Mouse (Mus musculus): ENCODE data around the gene Dph7. TPM values are rescaled to one million over a fixed set of nuclear protein-coding genes. Genes with fewer than 3 reads are reported as not detected.
A peak's percentile ranks its signal among the peaks of the same experiment; 100 is the strongest.

Dph7 gene
- polyA plus RNA-seq (2016; fragmentation: Nextera tagmentation; extraction: Ambion mirVana): 31.2 and 34.1 TPM in 2 replicates

- Histone ChIP-seq H3K4me3 (replicated peaks) (peak within 1 kb of the TSS; percentile 68), H3K36me3 (replicated peaks) (peaks cover 53% of the 10 kb centered on the region), H3K27ac (no peak within 1 kb of the TSS), H3K4me1 (peaks cover 12% of the 10 kb centered on the region), H3K9me3 (no peaks in the 10 kb centered on the region), H3K4me2 (peak within 1 kb of the TSS; percentile 64), H3K27me3 (no peaks in the 10 kb centered on the region), H3K9ac (peak within 1 kb of the TSS; percentile 81)
- peak; percentile 91 for ATAC-seq (ENCODE audit: low FRiP score)
- WGBS: 1% methylated on average over 28 of the region's 28 CpGs
Measured at GRCm38 (mm10) chr2:24962304-24963000, at the start of gene Dph7. Gene Dph7, plus strand, starts transcription at chr2:24962400.

GRCm38 (mm10) chr2:24912589-24912988 is 49.6 kb upstream of the Dph7 start:
- ATAC-seq (ENCODE audit: low FRiP score): no peak
- no peak overlapping the region for H3K27ac ChIP-seq
- peaks cover 6% of the 10 kb centered on the region for H3K4me1 ChIP-seq
- H3K9me3 ChIP-seq: no peaks in the 10 kb centered on the region
- H3K36me3 ChIP-seq (replicated peaks): peaks cover 12% of the 10 kb centered on the region
- H3K4me2 ChIP-seq: no peak overlapping the region
- no peak overlapping the region for H3K9ac ChIP-seq
- no peak overlapping the region for H3K4me3 ChIP-seq (replicated peaks)
- no peaks in the 10 kb centered on the region for H3K27me3 ChIP-seq

- Histone ChIP-seq H3K27ac (no peak overlapping the region), H3K4me3 (replicated peaks) (no peak overlapping the region), H3K36me3 (replicated peaks) (peaks cover 12% of the 10 kb centered on the region), H3K9me3 (no peaks in the 10 kb centered on the region), H3K4me2 (no peak overlapping the region), H3K4me1 (peaks cover 10% of the 10 kb centered on the region), H3K9ac (no peak overlapping the region), H3K27me3 (no peaks in the 10 kb centered on the region)
- 92% methylated on average over 3 of the region's 3 CpGs for WGBS
- ATAC-seq (ENCODE audit: low FRiP score): no peak
Measured at GRCm38 (mm10) chr2:24914762-24915161, 47.4 kb upstream of the Dph7 start.

- under 1% methylated on average over 59 of the region's 112 CpGs for WGBS
- H3K4me3 ChIP-seq (replicated peaks): peak within 1 kb of the TSS; percentile 97
Measured at GRCm38 (mm10) chr2:24918930-24919838, 43.0 kb upstream of the Dph7 start, which contains the start of gene Ehmt1. Gene Ehmt1, minus strand, starts transcription at chr2:24919614.

GRCm38 (mm10) chr2:24919839-24920175 is 42.4 kb upstream of the Dph7 start:
- no peaks in the 10 kb centered on the region for H3K9me3 ChIP-seq
- 10% methylated on average over 8 of the region's 8 CpGs for WGBS
- peak overlapping the region; percentile 97 for H3K27ac ChIP-seq
- no peaks in the 10 kb centered on the region for H3K36me3 ChIP-seq (replicated peaks)
- H3K27me3 ChIP-seq: no peaks in the 10 kb centered on the region
- peak overlapping the region; percentile 60 for H3K4me2 ChIP-seq
- H3K9ac ChIP-seq: peak overlapping the region; percentile 98
- peak; percentile 48; the same call in 1 of the 2 replicates for ATAC-seq (ENCODE audit: low FRiP score)
- H3K4me1 ChIP-seq: peaks cover 10% of the 10 kb centered on the region
- peak overlapping the region; percentile 97 for H3K4me3 ChIP-seq (replicated peaks)

More at GRCm38 (mm10) chr2:24918930-24919838, 43.0 kb upstream of the Dph7 start, which contains the start of gene Ehmt1:
- ATAC-seq (ENCODE audit: low FRiP score): peak; percentile 99
- Histone ChIP-seq H3K4me2 (peak within 1 kb of the TSS; percentile 60), H3K4me1 (peaks cover 10% of the 10 kb centered on the region), H3K9me3 (no peaks in the 10 kb centered on the region), H3K9ac (peak within 1 kb of the TSS; percentile 98), H3K27ac (peak within 1 kb of the TSS; percentile 97), H3K36me3 (replicated peaks) (no peaks in the 10 kb centered on the region), H3K27me3 (no peaks in the 10 kb centered on the region)

GRCm38 (mm10) chr2:24923561-24923960 is 38.6 kb upstream of the Dph7 start:
- no peak for ATAC-seq (ENCODE audit: low FRiP score)
- no peaks in the 10 kb centered on the region for H3K27me3 ChIP-seq
- no peaks in the 10 kb centered on the region for H3K4me1 ChIP-seq
- no peaks in the 10 kb centered on the region for H3K36me3 ChIP-seq (replicated peaks)
- H3K4me2 ChIP-seq: no peak overlapping the region
- H3K9ac ChIP-seq: no peak overlapping the region
- no peak overlapping the region for H3K27ac ChIP-seq
- no peak overlapping the region for H3K4me3 ChIP-seq (replicated peaks)
- 59% methylated on average over 2 of the region's 2 CpGs for WGBS
- no peaks in the 10 kb centered on the region for H3K9me3 ChIP-seq

- no peak overlapping the region for H3K27ac ChIP-seq
- H3K36me3 ChIP-seq (replicated peaks): no peaks in the 10 kb centered on the region
- no peaks in the 10 kb centered on the region for H3K27me3 ChIP-seq
- WGBS: 85% methylated on average over 8 of the region's 8 CpGs
- no peak overlapping the region for H3K4me2 ChIP-seq
- H3K4me3 ChIP-seq (replicated peaks): no peak overlapping the region
- ATAC-seq (ENCODE audit: low FRiP score): no peak
- no peak overlapping the region for H3K9ac ChIP-seq
- H3K4me1 ChIP-seq: no peaks in the 10 kb centered on the region
- H3K9me3 ChIP-seq: no peaks in the 10 kb centered on the region
Measured at GRCm38 (mm10) chr2:24925284-24925683, 36.9 kb upstream of the Dph7 start.

- no peak for ATAC-seq (ENCODE audit: low FRiP score)
- no peaks in the 10 kb centered on the region for H3K4me1 ChIP-seq
- no peak overlapping the region for H3K4me2 ChIP-seq
- no peaks in the 10 kb centered on the region for H3K27me3 ChIP-seq
- H3K4me3 ChIP-seq (replicated peaks): no peak overlapping the region
- no peaks in the 10 kb centered on the region for H3K9me3 ChIP-seq
- WGBS: 84% methylated on average over 9 of the region's 9 CpGs
- H3K36me3 ChIP-seq (replicated peaks): no peaks in the 10 kb centered on the region
- no peak overlapping the region for H3K27ac ChIP-seq
- no peak overlapping the region for H3K9ac ChIP-seq
Measured at GRCm38 (mm10) chr2:24926345-24926964, 35.7 kb upstream of the Dph7 start.

DNA sequence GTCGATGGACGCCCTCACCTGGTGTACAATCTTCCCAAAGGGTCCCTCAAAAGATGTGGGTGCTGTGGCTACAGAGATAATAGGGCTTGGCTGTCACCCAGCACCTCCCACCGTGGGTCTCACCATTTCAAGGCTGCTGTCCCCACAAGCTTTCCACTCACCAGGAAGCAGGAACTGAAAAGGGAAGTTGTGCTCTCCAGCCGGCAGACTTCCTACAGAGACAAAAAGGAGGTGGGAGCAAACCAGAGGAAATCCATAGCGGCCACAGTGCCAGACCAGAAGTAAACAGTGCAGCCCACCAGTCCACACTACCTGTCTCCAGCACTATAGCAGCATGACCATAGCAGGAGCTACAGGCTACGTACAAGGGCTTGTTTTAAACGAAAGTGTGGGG is 35.2 kb upstream of the Dph7 start:
- no peak for ATAC-seq (ENCODE audit: low FRiP score)
- H3K4me1 ChIP-seq: no peaks in the 10 kb centered on the region
- H3K36me3 ChIP-seq (replicated peaks): no peaks in the 10 kb centered on the region
- H3K27me3 ChIP-seq: no peaks in the 10 kb centered on the region
- 81% methylated on average over 7 of the region's 7 CpGs for WGBS
- no peak overlapping the region for H3K9ac ChIP-seq
- no peak overlapping the region for H3K4me3 ChIP-seq (replicated peaks)
- no peaks in the 10 kb centered on the region for H3K9me3 ChIP-seq
- no peak overlapping the region for H3K27ac ChIP-seq
- no peak overlapping the region for H3K4me2 ChIP-seq

DNA sequence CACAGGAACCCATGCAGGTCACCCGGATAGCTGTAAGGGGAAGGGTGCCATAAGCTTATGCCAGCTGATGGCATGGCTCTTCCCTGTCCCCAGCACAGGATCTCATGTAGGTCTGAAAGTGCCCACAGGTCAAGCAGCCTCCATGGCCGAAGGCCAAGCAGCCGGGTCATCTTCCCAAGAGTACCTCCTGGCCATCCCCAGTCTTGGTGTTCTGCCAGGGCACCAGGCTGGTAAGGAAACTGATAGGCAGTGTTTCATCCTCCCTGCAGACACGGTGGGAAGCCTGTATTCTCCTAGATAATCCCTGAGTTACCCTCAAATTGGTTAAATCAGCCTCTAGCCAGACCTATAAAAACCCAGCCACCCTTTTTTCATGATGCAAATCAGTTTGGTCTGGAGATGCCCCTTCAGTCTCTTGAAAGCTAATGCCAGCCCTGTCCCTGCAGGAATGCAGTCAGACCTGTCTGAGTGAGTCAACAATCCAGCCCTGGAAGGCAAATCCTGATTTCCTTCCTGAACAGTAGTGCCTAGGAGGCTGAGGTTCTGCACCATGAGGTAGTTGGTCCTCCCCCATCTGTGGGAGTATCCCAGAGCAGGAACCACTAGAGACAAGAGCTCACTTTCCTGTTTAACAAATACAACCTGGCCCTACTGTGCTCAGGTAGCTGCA is 34.3 kb upstream of the Dph7 start:
- no peak for ATAC-seq (ENCODE audit: low FRiP score)
- no peaks in the 10 kb centered on the region for H3K4me1 ChIP-seq
- H3K27me3 ChIP-seq: no peaks in the 10 kb centered on the region
- H3K4me2 ChIP-seq: no peak overlapping the region
- H3K9me3 ChIP-seq: no peaks in the 10 kb centered on the region
- no peaks in the 10 kb centered on the region for H3K36me3 ChIP-seq (replicated peaks)
- WGBS: 62% methylated on average over 4 of the region's 4 CpGs
- H3K4me3 ChIP-seq (replicated peaks): no peak overlapping the region
- H3K9ac ChIP-seq: no peak overlapping the region
- H3K27ac ChIP-seq: no peak overlapping the region

GRCm38 (mm10) chr2:24929119-24929518 is 33.1 kb upstream of the Dph7 start:
- Histone ChIP-seq H3K27ac (no peak overlapping the region), H3K9me3 (no peaks in the 10 kb centered on the region), H3K4me1 (peaks cover under 1% of the 10 kb centered on the region; the same call in 1 of the 2 replicates), H3K4me2 (no peak overlapping the region), H3K4me3 (replicated peaks) (no peak overlapping the region), H3K27me3 (0 out of 2 replicates have a peak, but pooled peaks cover 6% of the 10 kb centered on the region), H3K36me3 (replicated peaks) (no peaks in the 10 kb centered on the region), H3K9ac (no peak overlapping the region)
- 66% methylated on average over 2 of the region's 2 CpGs for WGBS
- no peak for ATAC-seq (ENCODE audit: low FRiP score)

DNA sequence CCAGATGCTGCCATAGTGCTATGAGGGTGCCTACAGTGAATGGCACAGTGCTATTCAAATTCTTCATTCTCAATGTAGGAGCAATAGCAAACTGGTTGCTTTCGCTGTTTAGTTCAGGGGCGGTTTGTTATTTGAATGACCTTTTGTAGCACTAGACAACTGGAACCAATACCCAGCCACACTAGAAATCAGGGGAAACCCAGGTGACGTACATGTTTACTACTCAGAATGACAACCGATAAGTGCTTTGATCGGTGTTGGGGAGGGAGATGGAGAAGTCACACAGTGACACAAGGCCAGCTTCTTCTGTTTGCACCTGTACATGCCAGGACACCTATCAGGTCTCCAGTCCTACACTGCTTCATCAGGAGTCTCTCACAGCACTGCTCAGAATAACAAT is 32.6 kb upstream of the Dph7 start:
- H3K9me3 ChIP-seq: no peaks in the 10 kb centered on the region
- no peaks in the 10 kb centered on the region for H3K36me3 ChIP-seq (replicated peaks)
- no peak for ATAC-seq (ENCODE audit: low FRiP score)
- H3K4me3 ChIP-seq (replicated peaks): no peak overlapping the region
- peaks cover 6% of the 10 kb centered on the region; the same call in 1 of the 2 replicates for H3K27me3 ChIP-seq
- no peak overlapping the region for H3K4me2 ChIP-seq
- WGBS: 92% methylated on average over 5 of the region's 5 CpGs
- no peak overlapping the region for H3K9ac ChIP-seq
- H3K4me1 ChIP-seq: peaks cover 4% of the 10 kb centered on the region; the same call in 1 of the 2 replicates
- no peak overlapping the region for H3K27ac ChIP-seq
